Mouse (Mus musculus) monocyte, adult 2 months (primary cell): Measurements from ENCODE around the gene 4930426L09Rik.

Experiments
- DNase-seq, 2 experiments: peaks; one replicate each; pipeline ENCODE4 v3.0.0; 2022; ENCODE audit warnings: low spot score in 2 of 2, low read depth in 1 of 2

4930426L09Rik gene

DNA sequence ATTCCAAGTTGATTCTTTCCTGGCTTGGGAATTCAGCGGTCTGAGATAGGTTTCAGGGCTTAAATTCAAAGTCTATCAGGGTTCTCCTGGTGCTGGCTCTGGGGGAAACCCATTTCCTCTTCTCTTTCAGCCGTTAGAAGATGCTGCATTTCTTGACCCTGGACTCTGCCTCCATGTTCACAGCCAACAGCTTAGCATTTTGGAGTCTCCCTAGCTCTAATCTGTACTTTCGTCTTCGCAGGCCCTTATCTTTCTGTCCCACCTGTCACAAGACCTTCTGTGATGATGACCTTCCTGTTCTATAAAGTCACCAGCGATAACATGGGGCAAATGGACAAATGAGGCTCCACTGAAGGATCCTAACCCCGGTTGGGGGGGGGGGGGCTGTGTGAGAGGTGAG is 13.3 kb downstream of the 4930426L09Rik start:
- no peak for DNase-seq

GRCm38 (mm10) chr2:19016348-19016747 is 18.2 kb downstream of the 4930426L09Rik start:
- DNase-seq, result no peak

DNA sequence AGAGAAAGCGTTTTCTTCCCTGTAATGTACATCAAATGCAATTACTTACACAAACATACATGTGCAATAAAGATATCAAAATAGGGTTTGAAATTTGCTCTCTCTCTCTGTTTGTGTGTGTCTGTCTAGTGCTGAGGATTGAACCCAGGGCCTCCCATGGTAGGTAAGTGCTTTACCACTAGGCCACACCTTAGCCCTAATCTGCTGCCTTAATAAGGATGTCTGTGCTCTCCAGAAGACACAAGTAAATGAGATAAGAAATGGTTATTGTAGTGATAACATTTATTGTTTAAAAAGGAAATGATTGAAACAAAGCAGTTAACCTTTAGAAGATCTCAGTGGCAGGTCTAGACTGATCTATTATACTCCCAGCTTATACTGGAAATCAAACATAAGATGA is 18.7 kb downstream of the 4930426L09Rik start:
- DNase-seq, result no peak

- no peak for DNase-seq
Observed at GRCm38 (mm10) chr2:19018034-19018433, 19.9 kb downstream of the 4930426L09Rik start.

DNA sequence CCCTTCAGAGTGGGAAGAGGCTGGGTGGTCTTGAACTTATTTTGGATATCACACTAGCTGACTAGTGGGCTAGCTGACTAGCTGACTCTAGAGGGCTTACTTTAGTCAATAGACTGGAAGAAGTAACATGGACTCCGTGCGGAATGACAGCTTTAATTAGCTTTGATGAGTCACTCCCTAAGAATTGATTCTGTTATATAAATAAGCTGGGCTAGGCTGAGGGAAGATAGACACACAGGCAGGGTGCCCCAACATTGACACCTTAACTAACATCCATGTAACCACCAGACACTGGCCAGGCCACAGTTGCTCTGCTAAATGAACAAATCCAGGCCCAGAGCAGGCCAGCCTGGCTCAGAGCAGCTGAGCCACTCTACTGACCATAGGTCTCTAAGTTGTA is 26.7 kb downstream of the 4930426L09Rik start:
- no peak for DNase-seq

DNA sequence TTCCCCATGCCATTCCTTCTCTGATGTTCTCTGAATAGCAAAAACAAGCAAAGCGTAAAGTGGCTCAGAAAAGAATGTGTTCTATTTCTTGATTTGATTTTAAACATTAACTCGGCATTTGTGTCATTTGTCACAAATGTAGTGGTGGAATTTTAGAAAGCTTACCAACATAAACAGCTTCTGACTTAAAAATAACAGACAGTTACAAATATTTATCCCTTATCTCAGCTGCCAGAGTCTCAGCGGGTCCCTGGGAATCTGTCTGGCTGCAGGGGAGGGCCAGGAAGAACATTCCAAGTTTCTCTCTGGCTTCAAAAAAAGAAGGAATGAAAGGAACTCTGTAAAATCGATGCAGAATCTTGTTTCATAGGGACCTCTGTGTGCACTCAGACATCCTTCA is 39.3 kb downstream of the 4930426L09Rik start:
- no peak for DNase-seq

- DNase-seq, result no peak
Observed at GRCm38 (mm10) chr2:19037907-19038570, 39.9 kb downstream of the 4930426L09Rik start.

- DNase-seq, result no peak
Observed at GRCm38 (mm10) chr2:19048225-19048624, 50.1 kb downstream of the 4930426L09Rik start.

GRCm38 (mm10) chr2:19049341-19049740 is 51.2 kb downstream of the 4930426L09Rik start:
- DNase-seq, result no peak
